Mouse (Mus musculus) heart, adult 2 months (tissue): ENCODE measurements around the gene Iqsec1. TPM values are rescaled to one million over a fixed set of nuclear protein-coding genes. Genes with fewer than 3 reads are reported as not detected.
A peak's percentile ranks its signal among the peaks of the same experiment; 100 is the strongest.

ENCODE experiments used
- DNase-seq, 2 experiments: peaks; one replicate each; pipeline ENCODE4 v3.0.0; 2021
- H3K27ac ChIP-seq: fragments of 200-600 bp; 2 replicates; pipeline ENCODE4 v1.8.1; 2022
- H3K27me3 ChIP-seq: fragments of 200-500 bp; 2 replicates; pipeline ENCODE4 v1.6.1; 2012; ENCODE audit warnings: mild to moderate bottlenecking, low read length, inconsistent platforms, mixed read lengths; ENCODE audit not compliant: control insufficient read depth, insufficient read depth
- H3K36me3 ChIP-seq: fragments of 200-500 bp; 2 replicates; pipeline ENCODE4 v1.6.1; 2012; ENCODE audit warnings: low read length, inconsistent platforms; ENCODE audit not compliant: control insufficient read depth, insufficient read depth
- H3K4me1 ChIP-seq: fragments of 200-500 bp; 2 replicates; pipeline ENCODE4 v1.6.1; 2011; ENCODE audit warnings: low read length; ENCODE audit not compliant: control insufficient read depth, insufficient read depth
- H3K4me3 ChIP-seq: fragments of 200-600 bp; 2 replicates; pipeline ENCODE4 v1.8.1; 2022
- H3K79me2 ChIP-seq: fragments of 200-500 bp; replicated peaks from 2 replicates; pipeline ENCODE4 v1.6.1; 2012; ENCODE audit warnings: mild to moderate bottlenecking, inconsistent platforms, low read length, moderate library complexity, mixed read lengths; ENCODE audit not compliant: control insufficient read depth, insufficient read depth
- H3K9ac ChIP-seq: fragments of 200-500 bp; 2 replicates; pipeline ENCODE4 v1.6.1; 2012; ENCODE audit warnings: low read depth, mild to moderate bottlenecking, control low read depth, inconsistent platforms, low read length, mixed read lengths
- CTCF ChIP-seq: fragments of 200-600 bp; IDR thresholded peaks from 2 replicates; pipeline ENCODE4 v1.8.1; 2022; ENCODE audit warnings: antibody characterized with exemption, mild to moderate bottlenecking, moderate library complexity
- EP300 ChIP-seq: fragments of 200-500 bp; IDR thresholded peaks from 2 replicates; pipeline ENCODE4 v1.6.1; 2011; ENCODE audit warnings: low read depth, low read length, control low read depth; ENCODE audit not compliant: insufficient read depth
- POLR2A ChIP-seq: fragments of 200-500 bp; IDR thresholded peaks from 2 replicates; pipeline ENCODE4 v1.6.1; 2011; ENCODE audit warnings: mild to moderate bottlenecking, low read depth, low read length, control low read depth; ENCODE audit not compliant: insufficient read depth
- WGBS: fragments of 180-500 bp; shearing (Covaris S2); methylation state at CpG from one replicate; pipeline ENCODE4 v1.1.7; 2018; 5-methylcytosine and 5-hydroxymethylcytosine counted together
- intact Hi-C: fragments of 180-260 bp; cut with DNase I; formaldehyde crosslinking; loops from one replicate; pipeline ENCODE4 v1.15.1; 2025
- polyA plus RNA-seq: library from polyadenylated mRNA; depleted of rRNA; stranded (reverse); fragments of >200 nt; gene quantifications from 2 replicates; pipeline ENCODE4 v1.2.3, GENCODE M21; 2012
- total RNA-seq, 2 experiments: library from RNA; stranded (reverse); gene quantifications; 2 replicates each; pipeline ENCODE4 v1.2.3; 2021

Iqsec1 gene
- total and polyA plus RNA-seq, 3 experiments: 100 to 147 (median 146) TPM

DNA sequence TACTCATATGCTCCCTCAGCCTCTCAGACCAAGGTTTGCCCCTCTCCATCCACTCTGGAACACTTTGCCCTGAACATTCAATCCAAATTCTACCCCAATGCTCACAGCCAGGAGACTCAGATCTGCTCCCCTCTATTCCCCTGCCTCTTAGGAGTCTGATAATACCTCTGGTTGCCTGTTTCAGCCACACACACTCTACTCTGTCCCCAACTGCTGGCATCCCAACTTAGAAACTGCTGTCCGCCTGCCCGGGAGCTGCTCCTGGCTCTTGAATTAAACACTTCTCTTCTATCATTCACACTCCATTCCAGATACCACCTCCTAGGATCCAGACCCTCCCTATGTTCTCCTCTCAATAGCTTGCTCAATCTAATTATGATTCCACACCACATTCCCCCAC is 107.5 kb downstream of the Iqsec1 start:
- no peaks in the 10 kb centered on the region for H3K36me3 ChIP-seq
- H3K27me3 ChIP-seq: no peaks in the 10 kb centered on the region
- intact Hi-C loops: no loop called here
- no peak overlapping the region for H3K4me3 ChIP-seq
- DNase-seq: peak in 1 of 2 experiments; percentile 10
- TF ChIP-seq EP300: no peak
- TF ChIP-seq CTCF: no peak
- TF ChIP-seq POLR2A: no peak
- H3K27ac ChIP-seq: no peak overlapping the region
- WGBS: 54% methylated on average over 2 of the region's 2 CpGs
- H3K9ac ChIP-seq: no peak overlapping the region
- peaks cover 2% of the 10 kb centered on the region; the same call in 1 of the 2 replicates for H3K4me1 ChIP-seq
- no peaks in the 10 kb centered on the region for H3K79me2 ChIP-seq

DNA sequence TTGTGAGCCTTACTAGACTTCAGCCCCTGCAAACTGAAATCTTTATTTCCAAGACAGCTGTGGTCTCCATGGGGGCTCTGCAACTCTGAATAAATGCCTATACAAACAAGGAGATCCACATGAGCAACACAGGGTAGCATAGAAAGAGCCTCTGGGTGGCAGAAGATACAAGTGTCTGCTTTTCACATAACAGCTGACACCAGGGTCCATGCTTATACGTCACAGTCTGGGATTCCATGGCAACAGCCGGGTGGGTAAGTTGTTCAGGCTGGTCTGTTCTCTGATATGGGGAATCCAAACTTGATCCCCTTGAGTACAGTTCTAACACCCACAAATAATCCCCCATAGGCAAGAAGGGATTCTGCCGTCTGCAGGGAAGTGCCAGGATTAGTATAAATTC is 108.1 kb downstream of the Iqsec1 start:
- Histone ChIP-seq H3K27ac (no peak overlapping the region), H3K4me1 (peaks cover 2% of the 10 kb centered on the region; the same call in 1 of the 2 replicates), H3K79me2 (no peaks in the 10 kb centered on the region), H3K36me3 (no peaks in the 10 kb centered on the region), H3K4me3 (no peak overlapping the region), H3K27me3 (no peaks in the 10 kb centered on the region), H3K9ac (no peak overlapping the region)
- 38% methylated on average over 3 of the region's 3 CpGs for WGBS
- DNase-seq: no peak
- intact Hi-C loops: no loop called here
- TF ChIP-seq POLR2A: no peak
- TF ChIP-seq EP300: no peak
- TF ChIP-seq CTCF: peak; percentile 34

DNA sequence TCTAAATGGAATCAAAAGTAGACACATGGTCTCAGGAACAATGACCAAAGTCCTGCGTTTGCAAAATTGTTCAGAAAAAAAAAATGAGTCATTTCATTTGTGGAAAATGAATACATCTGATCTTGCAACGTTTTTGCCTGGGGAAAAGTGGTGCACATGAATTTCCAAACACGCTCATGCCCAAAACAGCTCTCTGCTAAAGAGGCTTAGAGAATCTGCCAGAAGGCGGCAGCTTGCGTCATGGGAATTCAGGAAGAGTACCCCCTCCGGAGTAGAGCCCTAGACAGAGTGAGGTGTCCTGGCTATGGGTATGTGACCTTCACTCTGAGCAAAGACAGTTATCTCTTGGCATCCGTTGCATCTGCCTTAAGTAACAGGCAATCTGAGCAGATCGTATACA is 116.9 kb downstream of the Iqsec1 start:
- no peak overlapping the region for H3K27ac ChIP-seq
- H3K36me3 ChIP-seq: no peaks in the 10 kb centered on the region
- WGBS: 74% methylated on average over 8 of the region's 8 CpGs
- intact Hi-C loops: no loop called here
- H3K4me3 ChIP-seq: no peak overlapping the region
- DNase-seq: no peak
- no peaks in the 10 kb centered on the region for H3K4me1 ChIP-seq
- H3K27me3 ChIP-seq: no peaks in the 10 kb centered on the region
- no peaks in the 10 kb centered on the region for H3K79me2 ChIP-seq
- no peak for TF ChIP-seq CTCF
- TF ChIP-seq POLR2A: no peak
- TF ChIP-seq EP300: no peak
- no peak overlapping the region for H3K9ac ChIP-seq

DNA sequence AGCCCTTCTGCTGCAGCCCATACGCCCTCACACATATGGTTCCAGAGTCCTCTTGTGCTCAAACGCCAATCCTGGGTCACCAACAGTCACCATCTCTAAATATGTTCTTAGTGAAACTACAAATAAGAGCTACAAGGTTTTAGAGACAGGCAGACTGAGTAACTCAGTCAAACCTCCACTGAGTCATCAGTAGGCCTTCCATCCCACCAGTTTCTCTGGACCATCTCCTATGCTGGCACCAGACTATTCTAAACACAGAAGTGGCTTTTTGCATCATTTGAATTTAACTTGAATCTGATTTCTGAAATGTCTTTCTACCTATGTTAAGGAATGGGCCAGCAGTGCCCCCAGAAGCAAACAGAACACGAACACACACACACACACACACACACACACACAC is 120.5 kb downstream of the Iqsec1 start:
- TF ChIP-seq EP300: no peak
- TF ChIP-seq CTCF: no peak
- no peak for TF ChIP-seq POLR2A
- H3K27ac ChIP-seq: no peak overlapping the region
- intact Hi-C loops: no loop called here
- H3K9ac ChIP-seq: no peak overlapping the region
- H3K4me3 ChIP-seq: no peak overlapping the region
- H3K4me1 ChIP-seq: no peaks in the 10 kb centered on the region
- no peaks in the 10 kb centered on the region for H3K79me2 ChIP-seq
- 67% methylated on average over 3 of the region's 3 CpGs for WGBS
- H3K27me3 ChIP-seq: no peaks in the 10 kb centered on the region
- DNase-seq: no peak
- H3K36me3 ChIP-seq: no peaks in the 10 kb centered on the region

DNA sequence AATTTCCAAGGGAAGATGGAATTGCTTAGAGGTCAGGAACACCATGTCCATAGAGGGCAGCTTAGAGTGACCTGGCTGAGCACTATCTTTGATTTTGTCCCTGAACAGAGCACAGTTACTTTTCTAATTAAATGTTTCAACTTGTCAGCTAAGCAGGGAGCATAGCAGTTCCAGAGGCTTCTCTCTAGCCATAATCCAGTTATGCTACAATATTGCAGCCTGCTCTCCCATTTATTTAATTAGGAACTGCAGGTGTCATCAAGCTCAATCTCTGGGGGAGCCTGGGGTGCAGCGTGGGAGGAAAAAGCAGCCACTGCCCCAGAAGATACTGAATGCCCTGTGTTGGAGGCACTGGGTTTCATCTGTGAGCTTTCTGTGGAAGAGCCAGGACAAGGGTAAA is 127.1 kb downstream of the Iqsec1 start:
- TF ChIP-seq POLR2A: no peak
- no peak for TF ChIP-seq EP300
- no peak for TF ChIP-seq CTCF
- no peak overlapping the region for H3K27ac ChIP-seq
- intact Hi-C loops: no loop called here
- no peak for DNase-seq
- H3K9ac ChIP-seq: no peak overlapping the region
- no peaks in the 10 kb centered on the region for H3K79me2 ChIP-seq
- H3K4me3 ChIP-seq: no peak overlapping the region
- no peaks in the 10 kb centered on the region for H3K27me3 ChIP-seq
- no peaks in the 10 kb centered on the region for H3K4me1 ChIP-seq
- 90% methylated on average over 1 of the region's 1 CpGs for WGBS
- H3K36me3 ChIP-seq: no peaks in the 10 kb centered on the region

DNA sequence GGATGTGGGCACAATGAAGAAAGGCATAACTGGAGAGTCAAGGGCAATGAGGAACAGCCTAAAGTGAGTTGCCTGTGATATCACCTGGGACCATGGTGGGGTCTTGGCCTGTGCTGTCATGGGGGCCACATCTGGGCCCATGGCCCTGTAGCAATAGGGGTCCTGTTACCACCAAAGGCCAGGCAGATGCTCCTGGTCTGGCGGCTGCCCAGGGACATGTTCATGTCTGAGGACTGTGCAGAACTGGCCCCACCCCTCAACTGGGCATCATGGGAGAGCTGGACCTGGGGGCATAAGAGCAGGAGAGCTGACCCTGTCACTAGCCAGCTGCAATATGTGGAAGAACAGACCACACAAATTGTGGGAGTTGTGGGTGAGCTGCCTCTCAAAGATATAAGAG is 130.6 kb downstream of the Iqsec1 start:
- WGBS: 80% methylated on average over 1 of the region's 1 CpGs
- intact Hi-C loops: no loop called here
- TF ChIP-seq CTCF (no peak), EP300 (no peak), POLR2A (no peak)
- no peak overlapping the region for H3K9ac ChIP-seq
- no peaks in the 10 kb centered on the region for H3K36me3 ChIP-seq
- no peaks in the 10 kb centered on the region for H3K79me2 ChIP-seq
- no peaks in the 10 kb centered on the region for H3K27me3 ChIP-seq
- H3K4me3 ChIP-seq: no peak overlapping the region
- no peak for DNase-seq
- no peak overlapping the region for H3K27ac ChIP-seq
- no peaks in the 10 kb centered on the region for H3K4me1 ChIP-seq

DNA sequence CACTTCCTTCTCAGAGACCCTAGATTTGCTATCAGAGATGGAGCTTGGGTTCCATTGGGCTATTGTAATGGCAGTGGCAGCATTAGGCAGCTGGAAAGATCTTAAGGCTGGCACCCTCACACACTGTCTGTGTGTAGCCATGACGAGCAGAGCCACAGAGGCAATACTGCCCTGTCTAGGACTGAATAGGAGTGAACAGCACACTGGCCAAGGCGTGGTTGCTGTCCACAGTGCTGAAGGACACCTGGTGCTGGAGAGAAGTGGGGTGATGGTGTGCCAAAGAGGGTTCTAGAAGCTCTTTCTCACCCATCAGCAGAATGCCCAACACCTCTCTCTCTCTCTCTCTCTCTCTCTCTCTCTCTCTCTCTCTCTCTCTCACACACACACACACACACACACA is 136.1 kb downstream of the Iqsec1 start:
- no peaks in the 10 kb centered on the region for H3K27me3 ChIP-seq
- 21% methylated on average over 2 of the region's 2 CpGs for WGBS
- TF ChIP-seq CTCF: no peak
- TF ChIP-seq POLR2A: no peak
- no peak for TF ChIP-seq EP300
- intact Hi-C loops: no loop called here
- H3K9ac ChIP-seq: no peak overlapping the region
- no peaks in the 10 kb centered on the region for H3K4me1 ChIP-seq
- no peak for DNase-seq
- H3K4me3 ChIP-seq: no peak overlapping the region
- no peak overlapping the region for H3K27ac ChIP-seq
- no peaks in the 10 kb centered on the region for H3K36me3 ChIP-seq
- no peaks in the 10 kb centered on the region for H3K79me2 ChIP-seq
